Mouse (Mus musculus): ENCODE results near the gene Smim6.
A peak's percentile ranks its signal among the peaks of the same experiment; 100 is the strongest.

- TF ChIP-seq ZC3H11A (IDR thresholded peaks at IDR 0.05; ENCODE audit: low read depth, low read length) (peak; percentile 22), GATA1 (IDR thresholded peaks at IDR 0.05; ENCODE audit: low read depth, low read length) (no peak), CTCF (IDR thresholded peaks at IDR 0.05 in 2 of 3, conservative IDR thresholded peaks at IDR 0.05 in 1 of 3; ENCODE audit: control insufficient read depth in 1 of 3, insufficient read depth in 1 of 3, low read depth in 2 of 3, low read length in 3 of 3, poor library complexity in 1 of 3, severe bottlenecking in 1 of 3) (peak; percentile 41 to 53 (median 45)), CHD1 (IDR thresholded peaks at IDR 0.05; ENCODE audit: low read depth, low read length) (no peak), MAX (IDR thresholded peaks at IDR 0.05; ENCODE audit: low read length) (no peak)
These were observed 35.4 kb upstream of the Smim6 start for GRCm38 (mm10) chr11:115876438-115876837.

All from MEL (cell line).